Mouse (Mus musculus) thymus, postnatal 10 days (tissue): ENCODE data around the gene Top3a.

ENCODE experiments used
- DNase-seq, 2 experiments: peaks; one replicate each; pipeline ENCODE4 v3.0.0; 2021; ENCODE audit warnings: low spot score in 2 of 2

The Top3a gene

GRCm38 (mm10) chr11:60712639-60713255, 64.4 kb downstream of the Top3a start:
- no peak for DNase-seq

DNA sequence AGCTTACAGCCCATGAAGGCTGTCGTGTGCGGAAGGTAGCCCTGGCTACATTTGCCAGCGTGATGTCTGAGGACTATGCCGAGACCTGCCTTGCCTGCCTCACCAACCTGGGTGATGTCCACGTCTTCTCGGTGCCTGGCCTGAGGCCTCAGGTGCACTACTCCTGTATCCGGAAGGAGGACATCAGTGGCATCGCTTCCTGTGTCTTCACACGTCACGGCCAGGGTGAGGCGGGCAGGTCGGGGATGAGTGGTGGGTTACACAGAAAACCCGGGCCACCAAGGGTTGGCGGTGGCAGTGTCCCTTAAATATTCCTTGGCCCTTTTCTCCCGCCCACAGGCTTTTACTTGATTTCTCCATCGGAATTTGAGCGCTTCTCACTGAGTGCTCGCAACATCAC, 65.1 kb downstream of the Top3a start:
- no peak for DNase-seq

DNA sequence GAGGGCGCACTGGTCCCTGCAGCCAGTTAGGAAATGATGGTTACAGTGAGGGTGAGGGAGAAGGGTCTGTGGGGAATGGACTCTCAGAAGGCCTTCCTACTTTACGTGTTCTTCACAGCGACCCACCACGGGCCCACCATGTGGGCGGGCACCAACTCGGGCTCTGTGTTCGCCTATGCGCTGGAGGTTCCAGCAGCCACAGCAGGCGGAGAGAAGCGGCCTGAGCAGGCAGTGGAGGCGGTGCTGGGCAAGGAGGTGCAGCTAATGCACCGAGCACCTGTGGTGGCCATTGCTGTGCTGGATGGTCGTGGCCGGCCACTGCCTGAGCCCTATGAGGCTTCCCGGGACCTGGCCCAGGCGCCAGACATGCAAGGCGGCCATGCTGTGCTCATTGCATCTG, 65.9 kb downstream of the Top3a start:
- DNase-seq: no peak

DNA sequence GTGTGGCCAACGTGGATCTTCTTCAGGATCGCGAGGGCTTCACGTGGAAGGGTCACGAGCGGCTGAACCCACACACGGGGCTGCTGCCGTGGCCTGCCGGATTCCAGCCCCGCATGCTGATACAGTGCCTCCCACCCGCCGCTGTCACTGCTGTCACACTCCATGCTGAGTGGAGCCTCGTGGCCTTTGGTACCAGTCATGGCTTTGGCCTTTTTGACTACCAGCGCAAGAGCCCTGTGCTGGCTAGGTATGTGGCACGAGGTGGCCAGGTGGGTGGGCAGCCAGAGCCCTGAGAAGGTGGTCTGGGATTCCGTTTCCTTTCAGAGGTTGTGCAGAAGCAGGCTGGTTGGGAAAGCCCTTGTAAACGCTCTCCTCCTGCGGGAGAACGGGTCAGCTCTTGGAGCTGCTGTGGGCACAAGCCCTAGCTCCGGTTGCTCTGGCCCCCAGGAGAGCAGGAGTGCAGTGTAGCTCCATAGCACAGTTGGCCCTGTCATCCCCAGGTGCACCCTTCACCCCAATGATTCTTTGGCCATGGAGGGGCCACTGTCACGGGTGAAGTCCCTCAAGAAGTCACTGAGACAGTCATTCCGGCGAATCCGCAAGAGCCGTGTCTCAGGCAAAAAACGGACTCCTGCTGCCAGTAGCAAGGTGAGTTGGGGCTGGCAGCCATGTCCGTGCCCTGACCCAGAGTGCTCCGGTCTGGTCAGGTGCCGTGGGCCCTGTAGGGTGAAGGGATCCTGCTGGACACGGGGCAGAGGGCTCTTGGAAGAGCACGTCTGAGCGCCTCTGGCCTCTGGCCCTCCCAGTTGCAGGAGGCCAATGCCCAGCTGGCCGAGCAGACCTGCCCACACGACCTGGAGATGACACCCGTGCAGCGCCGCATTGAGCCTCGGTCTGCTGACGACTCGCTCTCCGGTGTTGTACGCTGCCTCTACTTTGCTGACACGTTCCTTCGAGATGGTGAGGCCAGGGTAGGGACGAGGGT, 67.4 kb downstream of the Top3a start:
- DNase-seq: no peak

- DNase-seq: no peak
These were observed 68.5 kb downstream of the Top3a start for GRCm38 (mm10) chr11:60708631-60709030.

DNA sequence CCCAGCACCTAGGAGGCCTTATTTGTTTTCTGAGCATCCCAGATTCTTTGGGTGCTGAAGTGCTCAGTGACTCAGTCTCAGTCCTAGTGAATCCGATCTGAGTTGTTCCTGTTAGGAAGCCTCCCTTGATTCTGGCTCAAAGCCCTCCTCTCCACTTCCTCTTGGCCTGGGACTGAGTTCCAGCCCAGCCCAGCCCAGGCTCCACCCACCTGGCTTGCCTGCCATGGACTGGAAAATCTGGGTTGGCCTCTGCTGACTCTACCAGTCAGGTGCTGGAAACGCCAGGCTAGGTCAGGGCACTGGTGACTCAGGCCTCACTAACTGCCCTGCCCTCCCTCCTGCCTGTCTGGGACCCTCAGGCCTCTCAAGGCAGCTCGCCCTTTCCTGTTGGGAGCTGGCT, 69.5 kb downstream of the Top3a start:
- DNase-seq: no peak

GRCm38 (mm10) chr11:60706696-60707480, 70.3 kb downstream of the Top3a start:
- DNase-seq: no peak

GRCm38 (mm10) chr11:60706076-60706475, 71.1 kb downstream of the Top3a start:
- no peak for DNase-seq

- DNase-seq: no peak
These were observed 71.9 kb downstream of the Top3a start for GRCm38 (mm10) chr11:60705255-60705654.

DNA sequence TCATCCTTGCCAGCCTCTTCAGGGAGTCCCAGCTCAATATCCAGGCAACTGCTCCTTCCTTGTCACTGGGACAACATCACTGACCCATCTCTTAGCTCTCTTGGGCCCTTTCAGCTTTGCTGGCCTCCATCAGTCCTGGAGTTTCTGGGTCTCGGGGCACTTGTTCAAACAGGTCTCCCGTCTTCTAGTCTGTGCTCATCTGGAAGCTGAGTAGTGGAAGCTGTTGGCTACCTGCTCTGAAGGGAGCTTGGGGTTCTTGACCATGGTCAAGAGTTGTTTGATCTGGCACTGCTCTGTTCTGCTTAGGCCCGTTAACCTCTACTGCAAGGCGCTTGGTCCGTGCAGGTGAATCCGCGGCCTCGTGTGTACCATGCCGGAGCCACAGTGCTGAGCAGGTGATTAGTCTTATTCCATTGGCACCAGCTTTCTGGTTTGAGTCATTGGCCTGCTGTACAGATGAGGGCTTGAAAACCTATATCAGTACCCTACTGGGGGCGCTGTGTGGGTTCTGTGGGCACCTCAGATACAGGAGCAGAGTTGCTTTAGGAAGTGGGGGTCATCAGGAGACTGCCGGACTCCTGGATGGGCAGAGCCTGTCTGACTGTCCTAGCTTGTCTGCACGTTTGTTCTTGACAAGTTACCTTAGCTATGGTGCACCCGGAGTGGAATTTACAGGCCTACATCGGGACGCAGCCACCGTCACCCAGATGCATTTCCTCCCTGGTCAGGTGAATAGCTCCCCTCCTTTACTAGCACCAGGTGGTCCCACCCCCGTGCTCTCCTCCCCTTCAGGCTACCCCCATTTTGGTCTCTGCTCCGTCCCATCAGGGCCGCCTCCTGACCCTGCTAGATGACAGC, 72.9 kb downstream of the Top3a start:
- DNase-seq: no peak

DNA sequence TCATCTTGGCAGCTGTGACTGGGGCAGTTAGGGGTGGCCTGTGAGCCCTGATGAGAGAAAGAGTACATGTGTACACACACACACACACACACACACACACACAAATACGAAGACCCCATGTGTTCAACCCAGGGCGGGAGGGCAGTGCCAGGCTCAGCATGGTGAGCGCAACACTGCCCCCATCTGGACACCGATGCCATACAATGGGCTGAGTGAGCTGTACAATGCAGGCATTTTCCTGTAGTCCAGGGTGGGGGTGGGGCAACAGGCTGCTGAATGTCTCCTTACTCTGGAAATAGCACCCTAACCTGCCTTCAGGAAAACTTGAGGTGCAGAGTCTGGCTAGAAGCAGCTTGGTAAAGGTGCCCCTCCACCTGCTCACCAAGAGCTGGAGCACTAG, 74.0 kb downstream of the Top3a start:
- peak; percentile 44 to 76 for DNase-seq

GRCm38 (mm10) chr11:60701611-60702010, 75.6 kb downstream of the Top3a start:
- no peak for DNase-seq

DNA sequence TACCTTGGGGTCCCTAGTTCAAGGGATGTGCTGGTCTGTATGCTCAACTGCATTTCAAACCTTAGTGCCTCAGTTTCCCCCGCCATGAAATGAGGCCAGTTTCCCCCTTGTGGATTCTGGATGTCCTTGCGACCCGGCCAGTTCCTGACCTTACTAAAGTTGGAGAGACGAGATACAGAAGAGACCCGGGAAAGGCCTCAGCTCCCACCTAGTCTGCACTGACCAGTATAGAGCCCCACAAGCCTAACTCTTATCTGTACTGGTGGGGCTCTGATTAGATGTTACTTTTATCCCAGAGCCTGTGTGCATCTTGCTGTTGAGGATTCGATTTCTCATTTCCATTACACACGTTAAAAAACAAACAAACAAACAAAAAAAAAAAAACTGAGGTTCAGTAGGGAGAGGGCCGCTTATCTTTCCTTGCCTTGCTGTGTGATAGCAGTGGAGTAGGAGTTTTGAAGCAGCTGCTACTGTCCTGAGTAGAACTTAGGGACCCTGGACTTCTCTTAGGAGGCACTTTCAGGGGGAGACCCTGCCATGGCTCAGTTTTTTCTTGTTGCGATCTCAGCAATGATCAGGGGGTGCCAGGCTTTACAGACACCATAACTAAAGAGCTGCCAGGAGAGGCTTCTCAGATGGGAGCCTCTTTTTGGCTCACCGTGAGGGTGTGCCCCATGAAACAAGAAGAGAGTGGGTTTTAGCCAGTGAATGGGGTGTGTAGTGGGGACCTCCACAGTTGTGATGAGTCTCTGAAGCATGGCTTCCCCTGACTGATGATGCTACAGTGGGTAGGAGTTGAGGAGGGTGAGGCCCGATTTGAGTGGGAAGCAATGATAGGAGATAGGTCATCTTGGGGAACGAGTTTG, 76.6 kb downstream of the Top3a start:
- peak in 1 of 2 experiments; percentile 6 for DNase-seq

DNA sequence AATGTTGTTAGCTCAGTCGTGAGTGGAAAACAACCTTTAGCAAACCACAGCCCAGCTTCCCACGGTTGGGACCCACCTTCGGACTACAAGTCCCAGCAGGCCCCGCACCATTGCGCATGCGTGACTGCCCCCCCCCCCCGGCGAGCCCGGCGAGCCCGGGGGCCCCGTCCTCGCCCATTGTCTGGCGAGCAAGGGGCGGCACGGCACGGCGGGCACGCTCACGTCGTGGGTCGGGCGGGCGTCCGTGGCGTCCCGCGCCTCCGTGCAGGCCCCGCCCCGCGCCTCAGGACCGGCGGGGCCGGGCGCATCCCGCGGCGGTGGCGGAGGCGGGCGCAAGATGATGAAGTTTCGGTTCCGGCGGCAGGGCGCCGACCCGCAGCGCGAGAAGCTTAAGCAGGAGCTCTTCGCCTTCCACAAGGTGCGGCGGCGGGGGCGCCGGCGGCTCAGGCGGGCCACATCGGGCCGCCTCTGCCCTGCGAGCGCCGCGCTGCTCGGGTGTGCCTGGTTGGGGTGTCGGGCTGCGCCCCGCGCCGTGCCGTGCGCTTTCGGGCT, 77.6 kb downstream of the Top3a start, which contains the start of gene Llgl1:
Gene Llgl1, plus strand, starts transcription at position 200 of the 552 bp plus-strand sequence.
- DNase-seq: peak; percentile 81 to 87

DNA sequence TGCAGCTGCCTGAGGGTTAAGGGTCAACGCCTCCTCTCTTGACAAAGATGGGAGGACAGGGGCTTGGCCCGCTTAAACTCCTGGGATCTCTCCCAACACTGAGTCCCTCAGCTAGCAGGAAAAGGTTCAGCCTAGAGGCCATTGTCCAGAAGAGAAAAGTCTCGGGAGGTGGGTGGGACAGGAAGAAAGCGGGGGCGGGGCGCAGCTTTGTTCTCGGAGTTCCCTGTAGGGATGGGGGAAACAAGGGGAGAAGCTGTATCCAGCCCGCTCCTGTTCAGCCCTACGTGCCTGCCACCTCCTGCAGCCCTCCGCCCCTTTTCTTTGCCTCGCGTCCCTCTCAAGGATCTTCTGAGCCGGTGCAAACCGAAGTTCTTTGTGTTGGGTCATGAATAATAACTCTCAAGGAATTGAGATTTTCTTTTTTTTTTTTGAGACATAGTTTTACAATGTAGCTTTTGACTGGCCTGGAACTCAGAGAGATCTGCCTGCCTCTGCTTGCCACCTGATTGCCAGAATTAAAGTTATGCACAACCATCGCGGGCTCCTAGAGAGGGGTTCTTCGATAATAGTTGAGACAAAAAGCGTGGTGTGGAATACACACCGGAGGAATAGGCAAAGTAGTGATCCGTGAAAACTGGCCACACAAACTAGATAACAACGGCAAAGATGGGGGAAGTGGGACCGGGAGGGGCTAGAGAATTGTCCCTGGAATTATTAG, 78.2 kb downstream of the Top3a start:
- DNase-seq: peak; percentile 31 to 37

DNA sequence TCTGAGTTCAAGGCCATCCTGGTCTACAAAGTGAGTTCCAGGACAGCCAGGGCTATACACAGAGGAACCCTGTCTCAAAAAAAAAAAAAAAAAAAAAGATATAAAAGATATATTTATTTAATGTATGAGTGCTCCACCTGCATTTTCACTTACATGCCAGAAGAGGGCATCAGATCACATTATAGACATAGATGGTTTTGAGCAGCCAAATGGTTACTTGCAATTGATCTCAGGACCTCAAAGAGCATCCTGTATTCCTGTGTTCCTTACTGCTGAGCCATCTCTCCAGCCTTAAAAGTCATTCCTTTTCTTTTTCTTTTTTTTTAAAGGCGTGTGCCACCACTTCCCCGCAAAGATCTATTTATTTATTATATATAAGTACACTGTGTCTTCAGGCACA, 79.6 kb downstream of the Top3a start:
- DNase-seq: peak in 1 of 2 experiments; percentile 4

GRCm38 (mm10) chr11:60696165-60696564, 81.0 kb downstream of the Top3a start:
- DNase-seq: peak in 1 of 2 experiments; percentile 5
